Mouse (Mus musculus) megakaryocyte progenitor cell, adult 5-6 weeks (primary cell): ENCODE data around the gene Ccr2. TPM values are rescaled to one million over a fixed set of nuclear protein-coding genes. Genes with fewer than 3 reads are reported as not detected.
"Not testable (repeated sequence)": the region's sequence is repeated elsewhere in the genome, so short reads cannot be mapped to it uniquely, and the experiment has no call there.

Source experiments
- ATAC-seq: replicated peaks from 2 replicates; pipeline ENCODE4 v1.8.0; 2016; ENCODE audit warnings: mild to moderate bottlenecking, moderate TSS enrichment, inconsistent platforms; ENCODE audit not compliant: poor library complexity
- total RNA-seq, 2 experiments: library from RNA; stranded (forward) in 1 of 2; stranded (reverse) in 1 of 2; fragments of 157-497, 149-512 nt in 1 of 2; fragments of 200-1000 nt in 1 of 2; gene quantifications; 2 replicates each; pipeline versions ENCODE4 v1.2.3 to v1.2.4; 2015 to 2017

Ccr2 gene
- total RNA-seq, 2 experiments from 2014 or later, result 75.3 to 119 TPM

DNA sequence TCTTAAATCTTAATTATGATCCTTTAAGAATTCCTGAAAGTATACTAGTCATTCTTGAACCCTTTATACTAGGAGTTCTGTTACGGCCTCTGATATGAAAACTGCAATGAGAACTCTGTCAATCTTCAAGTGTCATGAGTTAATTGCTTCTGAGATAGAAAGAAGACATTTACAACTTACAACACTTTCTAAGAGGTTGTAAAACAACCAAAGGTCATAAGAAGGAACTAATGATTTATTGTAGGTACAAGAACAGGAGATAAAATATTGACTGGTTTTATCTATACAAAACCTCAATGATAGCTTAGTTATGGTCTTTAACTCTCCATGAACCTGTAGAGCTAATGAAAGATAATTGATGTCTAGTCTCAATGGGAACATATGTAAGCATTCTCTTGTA lies 12.0 kb downstream of the Ccr2 start:
- ATAC-seq, result no peak

DNA sequence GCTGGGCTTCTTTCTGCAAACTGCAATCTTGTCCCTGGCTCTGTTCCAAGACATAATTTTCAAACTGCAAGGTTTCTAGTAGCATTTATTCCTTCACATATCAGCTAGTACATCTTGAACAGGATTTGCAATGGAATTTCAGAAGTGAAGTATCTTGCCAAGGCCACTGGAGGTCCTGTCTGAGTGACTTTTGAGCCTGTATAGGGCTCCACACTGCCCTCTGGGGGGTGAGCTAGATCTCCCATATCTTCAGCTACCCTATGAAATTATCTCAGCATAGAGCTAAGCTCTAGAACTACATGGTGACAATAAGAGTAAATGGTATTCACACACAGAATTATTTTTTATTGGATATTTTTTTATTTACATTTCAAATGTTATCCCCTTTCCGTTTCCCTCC lies 16.7 kb downstream of the Ccr2 start:
- peak; percentile 100 for ATAC-seq

DNA sequence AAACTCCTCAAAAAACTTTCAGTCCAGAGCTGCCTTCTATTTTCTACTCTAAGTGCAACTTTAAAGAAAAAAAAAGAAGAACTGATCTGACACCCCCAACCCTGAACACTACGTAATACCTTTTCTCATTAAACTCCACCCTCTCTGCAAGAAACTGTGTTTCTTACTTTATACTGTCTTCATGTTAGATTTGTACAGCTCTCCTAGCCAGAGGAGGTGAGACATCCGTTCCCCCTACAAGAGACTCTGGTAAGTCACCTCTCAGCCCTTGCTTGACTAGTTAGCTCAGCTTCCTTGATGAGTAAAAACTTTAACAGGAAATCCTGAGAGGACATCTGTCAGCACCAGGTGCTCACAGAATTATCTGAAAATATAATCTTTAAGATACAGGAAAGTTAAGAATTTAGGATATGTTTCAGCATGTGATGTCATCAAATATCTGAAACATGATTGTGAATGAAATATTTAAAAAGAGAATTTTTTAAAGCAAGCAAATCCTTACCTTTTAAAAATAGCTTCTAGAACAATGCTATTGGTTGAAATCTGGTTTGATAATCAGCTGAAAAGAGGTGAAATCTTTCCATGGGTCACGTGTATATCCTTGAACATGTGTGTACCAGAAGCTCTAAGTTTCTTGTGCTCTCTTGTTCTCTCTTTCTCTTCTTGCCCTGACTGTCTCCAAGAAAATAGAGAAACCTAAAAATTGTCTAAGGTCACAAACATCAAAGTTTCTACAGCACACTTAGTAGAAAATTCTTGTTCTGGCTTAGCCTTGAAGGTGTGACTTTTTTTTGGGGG lies 19.8 kb downstream of the Ccr2 start, which contains the start of gene Ccr5:
Gene Ccr5 (plus strand): TSS at position 157 of the 798 bp plus-strand sequence.
- ATAC-seq, result peak; percentile 38

DNA sequence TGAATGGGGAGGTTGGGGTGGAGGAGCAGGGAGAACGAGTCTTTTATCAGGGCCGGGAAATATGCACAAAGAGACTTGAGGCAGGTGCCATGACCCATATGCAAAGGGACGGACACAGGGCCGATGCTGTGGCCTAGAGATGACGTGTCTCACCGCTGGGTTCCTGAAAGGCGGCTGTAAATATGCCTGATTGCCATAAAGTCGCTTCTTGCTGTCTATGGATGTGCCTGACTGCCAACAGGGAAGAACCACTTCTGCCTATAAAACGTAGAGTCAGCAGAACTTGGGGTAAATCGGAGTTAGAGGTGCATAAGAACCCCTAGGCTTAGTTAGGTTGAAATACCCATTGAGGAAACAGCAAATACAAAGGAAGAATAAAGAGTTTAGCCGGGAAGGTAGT lies 23.8 kb downstream of the Ccr2 start:
- no peak for ATAC-seq

DNA sequence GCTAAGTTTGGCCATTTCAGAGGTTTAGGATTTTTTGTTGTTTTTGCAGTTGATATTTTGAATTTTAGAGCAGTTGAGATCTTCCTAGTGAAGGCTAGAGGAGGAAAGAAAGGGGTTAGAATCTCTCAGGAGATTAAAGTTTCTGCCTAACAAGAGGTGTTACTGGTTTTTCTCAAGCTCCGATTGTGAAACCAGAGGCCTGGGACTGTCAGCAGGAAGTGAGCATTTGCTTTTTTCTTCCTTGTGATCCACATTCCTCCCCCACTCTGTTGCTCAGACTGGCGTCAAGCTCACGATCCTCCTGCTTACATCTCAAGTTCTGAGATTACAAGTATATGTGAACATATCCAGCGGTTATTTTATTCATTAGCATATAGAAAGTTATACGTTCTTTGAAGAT lies 24.6 kb downstream of the Ccr2 start:
- ATAC-seq, result peak; percentile 67

DNA sequence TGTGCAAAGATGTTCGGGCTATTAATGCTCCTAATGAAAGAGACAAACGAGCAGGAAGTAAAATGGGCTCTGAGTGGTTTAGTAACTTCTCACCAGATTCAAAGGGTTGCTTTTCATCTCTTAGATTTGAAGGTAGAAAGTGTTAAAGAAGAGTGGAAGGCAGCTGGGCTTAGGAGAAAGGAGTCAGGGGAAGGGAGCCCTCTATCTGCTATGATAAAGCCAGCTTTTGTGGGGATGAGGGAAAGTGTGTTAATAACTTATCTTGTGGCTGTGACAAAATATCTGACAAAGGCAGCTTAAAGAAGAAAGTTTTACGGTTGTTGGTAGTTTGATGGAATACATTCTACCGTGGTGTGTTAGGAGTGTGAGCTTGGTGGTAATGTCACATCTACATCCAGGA lies 25.7 kb downstream of the Ccr2 start:
- ATAC-seq, result no peak

DNA sequence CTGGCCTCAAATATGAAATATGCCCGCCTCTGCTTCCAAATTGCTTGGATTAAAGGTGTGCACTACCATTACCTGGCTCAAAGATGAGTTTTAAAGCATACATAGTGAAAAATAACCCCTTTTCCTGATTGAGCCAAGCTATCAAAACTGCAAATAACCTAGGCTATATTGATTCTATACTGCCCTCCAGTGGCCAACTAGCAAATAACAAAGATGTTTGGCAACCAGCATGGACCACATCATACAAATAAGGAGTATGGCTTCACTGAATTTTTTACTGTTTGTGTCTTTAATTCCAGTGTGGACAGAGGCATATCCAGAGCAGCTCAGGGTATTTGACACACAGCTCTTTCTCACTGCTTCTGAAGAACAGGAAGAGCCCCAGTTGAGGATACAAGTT lies 26.6 kb downstream of the Ccr2 start:
- peak; percentile 88 for ATAC-seq

DNA sequence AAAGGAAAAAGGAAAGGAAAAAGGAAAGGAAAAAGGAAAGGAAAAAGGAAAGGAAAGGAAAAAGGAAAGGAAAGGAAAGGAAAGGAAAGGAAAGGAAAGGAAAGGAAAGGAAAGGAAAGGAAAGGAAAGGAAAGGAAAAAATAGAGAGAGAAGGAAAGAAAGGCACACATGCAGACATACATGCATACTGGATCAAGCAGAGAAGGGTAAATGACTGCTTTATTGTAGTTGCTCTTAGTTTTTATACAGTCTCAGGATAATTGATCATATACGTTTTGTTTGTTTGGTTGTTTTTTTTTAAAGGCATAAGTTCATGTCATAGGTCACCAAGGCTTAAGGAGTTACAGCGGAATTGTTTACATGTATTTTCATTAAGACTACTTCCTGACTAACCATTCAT lies 31.1 kb downstream of the Ccr2 start:
- ATAC-seq, result not testable (repeated sequence)

DNA sequence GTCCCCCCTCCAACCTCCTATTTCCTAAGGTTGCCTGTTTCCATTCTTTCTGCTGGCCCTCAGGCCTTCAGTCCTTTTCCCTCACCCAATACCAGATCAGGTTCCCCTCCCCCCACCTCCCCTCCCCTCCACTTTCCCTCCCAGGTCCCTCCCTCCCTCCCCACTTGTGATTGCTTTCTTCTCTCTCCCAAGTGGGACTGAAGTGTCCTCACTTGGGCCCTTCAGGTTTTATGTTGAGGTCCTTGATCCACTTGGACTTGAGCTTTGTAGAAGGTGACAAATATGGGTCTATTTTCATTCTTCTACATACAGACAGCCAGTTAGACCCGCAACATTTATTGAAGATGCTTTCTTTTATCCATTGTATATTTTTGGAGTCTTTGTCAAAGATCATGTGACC lies 33.2 kb downstream of the Ccr2 start:
- ATAC-seq, result not testable (repeated sequence)

DNA sequence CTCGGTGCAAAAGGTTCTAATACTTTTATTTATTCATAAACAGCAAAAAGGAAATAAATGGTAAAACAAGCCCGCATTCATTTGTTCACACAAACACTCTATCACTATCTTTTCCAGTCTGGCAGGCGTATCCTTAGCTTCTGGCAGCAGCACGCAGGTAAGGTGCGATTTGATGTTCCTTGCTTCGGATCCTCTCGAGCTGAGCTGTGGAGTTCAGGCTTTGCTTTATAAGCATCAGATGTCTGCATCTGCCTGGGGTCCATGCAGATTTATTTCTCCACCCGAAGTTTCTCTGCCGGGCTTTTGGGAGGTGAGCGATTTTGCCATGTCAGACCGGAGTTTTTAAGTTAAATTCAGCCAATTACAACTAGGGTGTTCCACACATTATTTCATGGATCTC lies 35.9 kb downstream of the Ccr2 start:
- peak; percentile 23 for ATAC-seq

DNA sequence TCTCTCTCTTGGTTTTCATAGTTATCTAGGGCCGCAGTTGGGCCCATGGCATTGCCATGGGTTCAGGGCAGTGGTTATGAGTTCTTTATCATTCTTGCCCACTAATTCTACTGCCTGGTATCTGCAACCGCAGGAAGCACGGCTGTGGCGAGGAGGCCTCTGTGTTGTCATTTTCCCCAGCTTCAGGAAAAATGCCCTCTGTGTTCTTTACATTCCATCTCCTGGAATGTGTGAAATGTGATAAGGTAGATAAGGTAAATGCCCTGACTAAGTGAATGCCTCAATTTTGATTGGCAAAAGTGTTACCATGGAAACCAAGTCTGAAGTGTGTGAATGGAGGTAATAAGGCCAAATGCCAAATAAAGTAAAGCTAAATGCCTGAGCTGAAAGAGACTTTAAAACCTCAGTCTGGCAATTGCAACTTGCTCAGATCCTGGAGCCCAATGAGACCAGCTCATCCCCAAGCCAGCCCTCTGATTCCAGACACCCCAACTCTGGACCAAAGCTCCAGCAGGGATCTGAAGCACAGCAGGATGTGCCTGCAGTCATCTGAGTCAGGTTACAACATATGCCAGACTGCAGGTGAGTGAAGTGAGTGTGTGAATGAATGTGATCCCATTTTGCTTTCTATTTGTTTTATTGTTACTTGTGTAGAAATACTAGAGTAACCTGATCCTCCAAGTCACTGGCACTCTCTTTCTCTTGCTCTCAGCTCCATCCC lies 36.5 kb downstream of the Ccr2 start:
- peak; percentile 99 for ATAC-seq

DNA sequence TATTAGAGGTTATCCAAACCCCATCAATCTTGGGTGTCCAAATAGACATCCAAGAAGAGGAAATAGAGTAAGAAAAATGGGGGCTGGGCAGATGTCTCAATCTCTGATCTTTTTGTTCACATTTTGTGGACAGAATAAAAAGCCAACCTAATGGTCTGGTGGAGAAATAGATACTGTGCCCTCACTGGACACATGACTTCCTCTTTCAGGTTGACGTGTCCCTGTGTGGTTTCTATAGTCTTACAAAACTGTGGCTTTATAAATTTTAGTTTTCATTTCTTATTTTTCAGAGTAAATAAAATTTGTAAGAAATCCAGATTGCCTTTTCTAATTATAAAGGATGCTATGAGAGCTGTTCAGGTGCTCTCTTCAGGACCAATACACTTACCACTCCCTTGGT lies 41.9 kb downstream of the Ccr2 start:
- peak; percentile 96 for ATAC-seq

DNA sequence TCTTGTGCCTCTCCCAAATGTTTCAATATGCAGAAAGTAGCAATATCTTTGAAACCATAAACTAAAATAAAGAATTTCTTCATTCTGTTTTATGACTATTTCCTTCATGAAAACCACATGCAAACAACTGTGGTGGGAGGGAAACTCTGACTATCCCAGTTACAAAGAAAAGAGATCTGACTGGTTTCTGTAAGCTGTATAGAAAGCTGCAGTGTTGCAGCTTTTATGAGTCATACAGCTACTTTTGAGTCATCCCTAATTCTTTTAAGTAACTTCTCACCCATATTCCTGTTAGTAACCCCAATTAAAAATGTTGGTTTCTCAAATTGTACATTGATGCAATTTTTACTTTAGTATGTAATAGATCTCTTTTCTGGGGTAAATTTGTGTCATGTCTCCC lies 44.6 kb downstream of the Ccr2 start:
- ATAC-seq, result peak; percentile 52

Other genes starting within 250 kb of the Ccr2 start
- gene Xcr1, start 239.9 kb upstream of the Ccr2 start, total RNA-seq (2015), result 0.10 and 0.15 TPM in 2 replicates
- gene Xcr1, start 239.9 kb upstream of the Ccr2 start, total RNA-seq (2017), result 0.37 and 0.54 TPM in 2 replicates
- gene Ccr1, start 133.3 kb upstream of the Ccr2 start, total RNA-seq (2015), result 4.5 and 5.1 TPM in 2 replicates
- 3.1 and 3.6 TPM in 2 replicates for gene Ccr1, start 133.3 kb upstream of the Ccr2 start, total RNA-seq (2017)
- gene Ccr1l1, start 123.5 kb upstream of the Ccr2 start, total RNA-seq (2015), result 0.24 TPM in 1 of 2 replicates, not detected in the other
- not detected in 2 replicates for gene Ccr1l1, start 123.5 kb upstream of the Ccr2 start, total RNA-seq (2017)
- 0.42 and 0.49 TPM in 2 replicates for gene Ccr3, start 80.0 kb upstream of the Ccr2 start, total RNA-seq (2015)
- 0.42 and 0.57 TPM in 2 replicates for gene Ccr3, start 80.0 kb upstream of the Ccr2 start, total RNA-seq (2017)
- gene Ccr5, start 19.6 kb downstream of the Ccr2 start, total RNA-seq (2015), result 0.39 and 3.8 TPM in 2 replicates
- 0.54 and 0.87 TPM in 2 replicates for gene Ccr5, start 19.6 kb downstream of the Ccr2 start, total RNA-seq (2017)
- 12.7 and 14.2 TPM in 2 replicates for gene 2010315B03Rik, start 210.7 kb downstream of the Ccr2 start, total RNA-seq (2015)
- gene 2010315B03Rik, start 210.7 kb downstream of the Ccr2 start, total RNA-seq (2017), result 12.0 and 16.8 TPM in 2 replicates